Mouse (Mus musculus) telencephalon, adult 2 months (tissue): ENCODE results near the gene Cacfd1.

Experiments used
- DNase-seq: peaks from one replicate; pipeline ENCODE4 v3.0.0-alpha.2; 2011; ENCODE audit warnings: low read depth, low spot score

The Cacfd1 gene

DNA sequence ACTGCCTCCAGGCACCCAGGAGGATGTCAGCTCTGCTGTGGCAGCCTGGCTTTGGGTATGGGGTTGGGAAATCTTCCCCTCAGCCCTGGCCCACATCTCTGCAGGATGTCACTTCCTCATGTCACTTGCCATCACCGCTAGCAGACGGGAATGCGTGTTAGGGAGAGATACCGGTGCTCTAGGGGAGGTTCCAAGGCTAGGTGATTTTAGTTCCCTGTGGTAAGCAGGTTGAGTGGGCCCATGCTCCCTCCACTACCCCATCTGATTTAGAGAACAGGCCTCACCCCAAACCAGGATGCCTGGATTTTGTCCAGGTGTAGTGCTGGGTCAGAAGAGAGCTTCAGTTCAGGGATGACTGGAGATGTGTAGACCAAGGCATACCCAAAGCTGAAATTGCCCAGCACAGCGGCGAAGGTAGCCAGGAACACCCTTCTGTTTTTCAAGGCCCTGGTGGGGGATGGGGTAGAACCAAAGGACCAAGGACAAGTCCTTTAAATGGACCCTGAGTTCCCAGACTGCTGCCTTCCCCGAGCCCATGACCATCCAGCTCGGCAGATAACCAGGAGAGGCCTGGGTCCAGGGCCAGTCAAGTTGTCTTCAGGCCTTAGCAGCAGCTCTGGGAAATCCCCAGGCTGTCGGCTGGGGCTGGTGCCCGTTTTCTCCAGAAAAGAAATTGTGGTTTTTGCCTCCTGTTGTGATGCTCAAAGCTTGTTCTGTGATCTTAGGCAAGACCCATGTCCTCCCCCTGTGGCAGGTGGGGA lies 17.3 kb downstream of the Cacfd1 start:
- no peak for DNase-seq

DNA sequence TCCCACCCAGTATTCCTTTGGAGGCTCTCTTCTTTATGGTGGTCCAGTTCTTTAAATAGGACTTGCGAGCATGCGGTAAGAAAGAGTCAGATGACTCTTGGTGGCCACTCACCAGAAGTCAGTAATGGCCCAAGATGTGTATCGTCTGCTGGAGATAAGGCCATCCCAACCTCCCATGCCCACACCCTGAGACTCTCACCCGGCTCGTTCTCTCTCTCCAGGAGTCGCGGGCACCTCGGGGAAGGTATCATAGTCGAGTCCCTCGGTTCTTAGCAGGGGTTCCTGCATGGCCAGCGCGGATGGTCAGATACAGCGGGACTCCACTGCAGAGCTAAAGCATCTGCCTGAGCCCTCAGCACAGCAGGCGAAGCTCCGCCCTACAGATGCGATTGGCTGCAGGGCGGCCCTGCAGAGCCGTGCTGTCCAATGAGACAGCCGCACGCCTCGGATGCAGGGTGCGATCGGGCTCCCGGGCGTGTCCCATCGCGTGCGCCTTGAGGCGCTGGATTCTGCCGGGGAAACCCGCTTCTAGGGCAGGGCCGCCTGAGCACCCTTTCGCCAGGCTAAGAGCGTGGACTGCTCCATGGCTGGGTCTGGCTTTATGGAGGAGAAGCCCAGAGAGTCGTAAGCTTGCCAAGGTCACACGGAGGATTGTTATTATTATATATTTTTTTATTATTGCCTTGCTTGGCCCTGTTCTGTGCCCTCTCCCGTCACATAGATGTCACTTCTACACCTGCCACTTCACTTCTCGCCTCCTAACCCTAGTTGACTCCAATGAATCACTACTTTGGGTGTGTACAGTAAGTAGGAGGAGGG lies 18.1 kb downstream of the Cacfd1 start, which contains the start of gene Slc2a6:
Slc2a6 (minus strand) TSS at position 381 of the 819 bp plus-strand sequence.
- peak; percentile 90 for DNase-seq

DNA sequence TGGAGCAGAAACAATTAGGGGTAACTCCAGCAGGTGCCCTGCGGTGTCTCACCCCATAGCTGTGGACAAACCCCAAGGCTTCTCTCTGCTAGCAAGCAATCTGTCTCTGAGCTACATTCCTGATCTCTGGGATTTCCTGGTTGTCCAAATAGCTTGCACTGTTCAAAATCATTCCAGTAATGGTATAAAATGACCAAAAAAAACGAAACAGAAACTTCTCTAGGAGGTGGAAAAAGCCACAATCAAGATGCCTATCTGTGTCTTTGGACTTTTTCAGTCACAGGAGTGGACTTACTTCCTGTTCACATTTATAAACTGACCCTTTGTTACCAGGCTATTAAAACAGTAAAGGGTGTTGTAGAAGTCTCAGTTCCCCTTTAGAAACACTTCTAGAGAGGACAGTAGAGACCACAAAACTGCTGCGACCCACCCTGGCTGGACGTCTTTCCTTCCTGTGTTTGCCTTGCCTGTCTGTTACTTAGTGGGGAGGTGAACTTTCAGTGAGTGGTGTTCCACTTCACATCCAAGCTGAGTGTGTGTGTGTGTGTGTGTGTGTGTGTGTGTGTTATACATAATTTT lies 18.8 kb downstream of the Cacfd1 start:
- no peak for DNase-seq

DNA sequence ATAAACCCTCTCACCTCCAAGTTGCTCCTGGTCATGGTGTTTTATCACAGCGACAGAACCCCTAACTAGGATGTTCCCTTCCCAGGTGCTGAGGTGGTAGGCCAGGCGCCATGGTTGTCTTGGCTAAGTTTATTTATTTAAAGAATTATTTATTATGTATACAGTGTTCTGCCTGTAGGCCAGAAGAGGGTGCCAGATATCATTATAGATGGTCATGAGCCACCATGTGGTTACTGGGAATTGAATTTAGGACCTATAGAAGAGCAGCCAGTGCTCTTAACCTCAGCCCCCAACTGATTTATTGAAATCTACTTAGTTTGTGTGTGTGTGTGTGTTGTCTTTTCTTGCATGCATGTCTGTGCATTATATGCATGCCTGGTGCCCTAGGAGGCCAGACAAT lies 22.6 kb downstream of the Cacfd1 start:
- no peak for DNase-seq

DNA sequence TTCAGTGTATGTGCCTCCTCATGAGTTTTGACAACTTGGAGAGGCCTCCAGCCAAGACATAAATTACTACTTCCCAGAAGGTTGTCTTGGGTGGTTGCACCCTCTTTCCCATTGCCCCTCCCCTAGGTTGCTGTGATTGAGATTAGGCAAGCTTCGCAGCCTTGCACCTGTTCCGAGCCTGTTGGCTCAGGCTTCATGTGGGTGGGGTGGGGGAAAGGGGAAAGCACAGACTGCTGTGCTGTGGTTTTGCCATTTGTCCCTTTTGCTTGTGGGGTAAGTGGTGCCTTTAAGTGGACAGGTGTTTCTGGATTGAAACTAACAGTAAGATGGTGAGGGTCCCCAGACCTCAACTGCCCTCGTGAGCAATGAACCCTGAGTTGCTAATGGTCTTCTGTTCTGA lies 26.3 kb downstream of the Cacfd1 start:
- DNase-seq: no peak

DNA sequence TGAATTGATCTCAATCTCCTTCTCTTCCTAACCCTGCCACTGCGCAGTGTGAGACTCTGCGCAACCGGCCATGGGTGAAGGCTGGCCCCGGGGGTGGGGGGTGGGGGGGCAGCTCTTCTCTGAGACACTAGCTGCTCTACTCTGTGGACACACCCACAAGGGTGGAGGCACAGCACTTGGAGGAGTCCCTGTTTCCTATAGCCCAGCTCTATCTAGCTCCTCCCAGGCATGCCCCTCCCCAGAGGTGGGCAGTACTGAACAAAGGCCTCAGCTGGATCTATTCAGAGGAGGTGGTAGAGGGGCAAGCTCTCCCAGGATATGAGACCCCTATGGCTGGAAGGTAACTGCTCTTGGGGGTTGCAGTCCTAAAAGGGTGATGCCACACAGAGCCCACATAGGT lies 27.3 kb downstream of the Cacfd1 start:
- DNase-seq: no peak

DNA sequence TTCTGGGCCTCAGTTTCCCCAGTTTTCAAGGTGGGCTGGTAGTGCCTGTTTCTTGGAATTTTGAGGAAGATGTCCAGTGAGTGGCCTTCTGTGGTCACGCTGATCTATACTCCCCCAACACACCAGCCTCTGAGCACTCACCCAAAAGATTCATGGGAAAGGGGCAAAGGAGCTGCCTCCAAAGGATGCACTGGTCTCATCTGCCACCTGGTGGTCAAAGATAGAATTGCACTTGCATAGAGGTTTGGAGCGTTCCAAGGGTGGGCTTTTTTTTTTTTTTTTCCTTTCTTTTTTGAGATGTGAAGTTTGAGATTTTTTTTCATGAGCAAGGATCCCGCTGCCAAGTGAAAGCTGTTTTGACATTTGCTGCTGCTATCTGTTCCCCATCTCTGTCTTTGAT lies 28.9 kb downstream of the Cacfd1 start:
- no peak for DNase-seq

DNA sequence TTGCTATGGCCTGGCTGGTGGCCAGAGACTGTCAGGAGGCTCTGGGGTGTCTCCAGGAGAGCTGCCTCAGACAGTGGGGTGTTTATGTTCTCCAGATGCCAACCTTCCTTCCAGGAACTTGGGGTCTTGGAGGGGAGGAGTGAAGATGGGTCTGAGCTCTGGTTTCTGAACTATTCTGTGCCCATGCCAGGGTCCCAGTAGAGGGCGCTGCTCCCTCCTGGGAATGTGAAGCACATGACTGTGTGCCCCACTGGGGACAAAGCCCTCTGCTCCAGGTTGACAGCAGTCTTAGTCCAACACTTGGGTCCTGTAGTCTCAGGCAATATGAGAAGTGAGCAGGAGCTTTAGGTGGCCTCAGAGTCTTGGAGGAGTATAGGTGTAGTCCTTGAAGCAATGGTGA lies 29.6 kb downstream of the Cacfd1 start:
- no peak for DNase-seq

DNA sequence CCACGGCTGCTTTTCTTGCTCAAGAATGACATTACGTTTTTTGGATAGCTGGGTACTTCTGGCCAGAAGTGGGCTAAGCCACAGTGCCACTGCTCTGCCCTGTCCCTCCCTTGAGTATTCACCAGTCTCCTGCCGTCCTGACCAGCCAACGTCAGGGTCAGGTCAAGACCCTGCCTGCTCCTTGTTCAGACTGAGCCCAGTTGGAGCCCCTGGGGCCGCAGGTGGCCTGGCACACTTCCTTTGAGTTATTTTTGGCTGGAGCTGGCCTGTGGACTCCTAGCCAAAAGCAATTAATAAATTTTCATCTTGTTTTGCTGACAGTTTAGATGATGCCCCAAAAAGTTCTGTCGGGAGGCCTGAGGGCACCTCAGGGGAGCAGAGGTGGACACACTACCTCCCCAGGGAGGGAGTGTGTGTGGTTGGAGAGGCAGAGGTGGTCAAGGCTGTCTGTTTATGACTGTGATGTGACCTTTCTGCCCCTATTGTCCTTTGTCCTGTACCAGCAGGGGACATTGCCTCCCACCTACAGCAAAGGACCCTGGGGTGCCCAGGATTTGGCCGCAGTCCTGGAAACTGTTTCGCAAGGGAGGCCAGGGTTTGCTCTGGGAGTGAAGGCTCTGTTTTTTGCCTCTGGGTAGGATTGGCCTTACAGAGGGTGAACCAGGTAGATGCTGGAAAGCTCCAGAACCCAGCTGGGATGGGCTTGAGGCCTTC lies 32.6 kb downstream of the Cacfd1 start:
- no peak for DNase-seq

DNA sequence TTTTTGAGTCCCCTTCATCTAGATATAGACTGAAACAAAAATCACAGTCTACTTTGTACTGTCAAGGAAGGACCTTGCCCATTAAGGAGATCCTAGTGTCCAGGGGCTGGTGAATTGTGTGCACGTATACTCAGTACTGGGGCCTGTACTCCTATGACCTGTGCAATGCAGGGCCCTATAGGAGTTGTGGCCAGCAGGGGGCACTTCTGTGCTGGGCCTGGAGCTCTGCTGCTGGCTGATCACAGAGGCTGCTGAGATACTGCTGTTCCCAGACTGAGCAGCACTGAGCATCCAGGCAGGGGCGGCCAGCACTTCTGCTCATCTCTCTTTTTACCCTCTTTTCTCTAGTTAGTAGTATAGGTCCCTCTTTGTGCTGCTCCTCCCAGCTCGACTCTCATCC lies 33.7 kb downstream of the Cacfd1 start:
- peak; percentile 58 for DNase-seq

DNA sequence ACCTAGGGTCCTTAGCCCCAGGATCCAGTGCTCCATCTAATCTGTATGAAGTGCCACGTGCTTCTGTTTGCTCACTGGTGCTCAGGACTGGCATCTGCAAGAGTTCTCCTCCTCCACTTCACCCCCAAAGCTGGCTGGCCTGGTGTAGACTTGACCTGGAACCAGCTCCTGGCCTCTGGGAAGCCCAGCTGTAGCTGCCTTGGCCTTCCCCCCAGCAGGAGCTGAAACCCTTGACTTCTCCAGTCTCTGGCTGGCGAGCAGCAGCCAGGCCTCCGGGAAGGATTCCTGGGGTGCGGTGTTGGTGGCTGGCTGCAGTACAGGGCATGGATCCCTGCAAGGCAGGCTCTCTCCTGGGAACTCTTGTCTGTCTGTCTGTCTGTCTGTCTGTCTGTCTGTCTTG lies 34.4 kb downstream of the Cacfd1 start:
- DNase-seq: no peak

DNA sequence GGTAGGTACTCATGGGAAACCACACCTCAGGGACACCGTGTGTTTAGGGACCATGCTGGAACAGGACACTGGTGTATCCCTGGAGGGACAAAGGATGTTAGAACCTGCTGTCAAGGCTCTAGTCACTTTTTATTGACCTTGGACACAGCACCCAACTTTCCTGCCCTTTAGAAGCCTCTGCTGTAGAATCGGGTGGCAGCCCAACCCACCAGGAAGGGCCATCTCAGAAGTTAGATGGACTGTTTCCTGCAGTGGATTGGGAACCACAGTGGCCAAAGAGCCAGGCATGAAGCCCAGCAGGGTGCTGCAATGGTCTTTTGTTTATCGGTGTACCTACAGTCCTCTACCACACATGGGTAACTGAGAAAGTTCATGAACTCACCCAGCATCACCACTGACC lies 34.9 kb downstream of the Cacfd1 start:
- no peak for DNase-seq

DNA sequence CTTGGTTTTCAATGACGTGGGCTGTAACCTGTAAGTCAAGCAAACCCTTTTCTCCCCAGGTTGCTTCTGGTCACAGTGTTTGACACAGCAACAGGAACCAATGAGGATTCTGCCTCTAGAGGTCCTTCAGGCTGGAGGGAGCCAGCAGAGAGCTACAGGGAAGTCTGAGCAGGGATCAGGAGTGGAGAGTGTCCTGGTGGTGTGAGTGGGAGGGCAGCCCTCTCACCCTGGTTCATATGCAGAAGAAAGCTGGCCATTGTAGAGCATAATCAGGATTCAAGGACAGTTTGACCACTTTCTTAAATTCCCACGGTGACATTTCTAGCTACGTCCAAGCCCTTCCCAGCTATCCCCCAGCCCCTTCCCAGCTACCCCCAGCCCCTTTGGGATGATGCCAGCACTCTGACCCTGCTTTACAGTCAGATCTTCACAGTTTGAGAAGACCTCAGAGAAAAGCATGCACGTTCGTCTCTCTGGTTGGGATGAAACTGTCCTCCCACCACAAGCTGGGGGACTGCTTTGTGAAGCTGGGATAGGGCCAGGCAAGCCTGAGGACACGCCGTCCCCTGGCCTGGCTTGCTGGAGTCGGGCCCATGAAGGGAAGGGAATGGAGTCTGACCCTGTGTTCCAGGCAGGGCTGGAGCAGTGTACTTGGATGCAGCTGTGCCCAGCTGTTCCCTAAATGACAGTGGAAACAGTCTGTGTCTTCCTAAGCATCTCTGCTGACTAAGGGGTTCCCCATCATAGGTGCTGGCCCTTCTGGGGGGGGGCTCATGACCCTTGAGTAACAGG lies 36.4 kb downstream of the Cacfd1 start:
- no peak for DNase-seq

DNA sequence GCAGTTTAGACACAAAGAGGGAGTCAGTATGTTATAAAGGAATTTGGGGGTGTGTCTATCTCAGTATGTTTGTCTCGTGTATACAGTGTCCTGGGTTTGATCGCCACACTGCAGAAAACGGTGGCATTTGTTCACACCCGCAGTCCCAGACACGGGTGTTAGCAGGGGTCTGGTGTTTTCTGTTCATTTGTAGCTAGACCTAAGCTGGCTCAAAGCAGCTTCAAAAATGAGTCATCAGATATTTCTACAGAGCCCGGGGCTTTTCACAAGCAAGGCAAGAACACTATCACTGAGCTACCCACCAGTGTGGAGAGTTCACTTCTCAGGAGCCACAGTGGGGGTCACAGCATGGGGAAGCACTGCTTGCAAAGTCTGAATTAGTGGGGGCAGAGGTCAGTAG lies 39.7 kb downstream of the Cacfd1 start:
- DNase-seq: no peak

DNA sequence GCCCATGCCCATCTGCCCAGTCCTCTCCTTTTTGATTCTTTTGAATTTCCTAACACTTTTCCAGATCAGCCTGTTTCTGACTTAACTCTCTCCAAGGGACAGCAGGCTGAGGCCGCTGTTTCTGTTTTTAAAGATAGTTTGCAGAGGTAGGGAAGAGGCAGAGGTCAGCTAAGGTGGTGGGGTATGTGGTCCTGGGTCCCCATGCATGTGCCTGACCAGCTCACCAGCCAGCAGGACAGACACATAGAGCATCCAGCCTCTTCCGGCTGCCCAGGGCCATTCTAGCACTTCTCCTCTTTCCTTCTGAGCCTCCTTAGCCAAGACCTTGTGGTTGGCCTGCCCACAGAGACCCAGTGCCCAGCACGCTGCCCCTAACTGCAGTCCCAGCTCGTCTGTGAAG lies 48.5 kb downstream of the Cacfd1 start:
- DNase-seq: no peak

DNA sequence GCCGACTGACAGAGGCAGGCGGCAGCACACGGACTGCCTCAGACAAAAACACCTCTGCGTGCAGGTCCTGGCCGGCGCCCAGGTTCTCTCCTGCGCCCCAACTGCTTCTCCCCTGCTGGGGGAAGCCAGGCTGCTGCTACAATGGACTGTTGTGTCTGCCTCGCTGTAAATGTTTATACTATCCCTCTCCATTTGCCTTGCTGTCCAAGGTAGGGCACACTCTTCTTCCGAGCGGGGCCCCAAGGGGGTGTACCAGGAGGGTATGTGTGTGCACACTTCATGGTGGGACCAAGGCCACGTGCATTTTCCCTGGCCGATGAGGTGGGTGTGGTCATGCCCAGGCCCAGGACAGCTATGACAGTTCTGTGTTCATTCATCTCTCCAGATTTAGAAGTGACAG lies 49.0 kb downstream of the Cacfd1 start:
- no peak for DNase-seq

DNA sequence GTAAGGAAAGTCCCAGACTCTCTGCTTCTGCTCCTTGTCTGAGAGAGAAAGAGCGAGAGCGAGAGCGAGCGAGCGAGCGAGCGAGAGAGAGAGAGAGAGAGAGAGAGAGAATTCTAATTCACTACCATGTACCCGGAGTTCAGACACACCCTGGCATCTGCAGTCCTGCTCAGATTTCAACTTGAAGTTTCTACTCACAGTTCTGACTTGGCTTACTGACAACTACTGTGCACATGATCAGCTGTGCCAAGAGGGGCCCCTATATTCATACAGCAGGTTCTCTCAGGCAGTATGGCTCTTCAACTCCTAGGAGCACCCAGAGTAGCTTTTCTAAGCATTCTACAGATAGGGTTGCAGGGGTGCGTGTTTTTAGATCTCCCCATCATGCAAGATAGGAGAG lies 49.5 kb downstream of the Cacfd1 start:
- no peak for DNase-seq

DNA sequence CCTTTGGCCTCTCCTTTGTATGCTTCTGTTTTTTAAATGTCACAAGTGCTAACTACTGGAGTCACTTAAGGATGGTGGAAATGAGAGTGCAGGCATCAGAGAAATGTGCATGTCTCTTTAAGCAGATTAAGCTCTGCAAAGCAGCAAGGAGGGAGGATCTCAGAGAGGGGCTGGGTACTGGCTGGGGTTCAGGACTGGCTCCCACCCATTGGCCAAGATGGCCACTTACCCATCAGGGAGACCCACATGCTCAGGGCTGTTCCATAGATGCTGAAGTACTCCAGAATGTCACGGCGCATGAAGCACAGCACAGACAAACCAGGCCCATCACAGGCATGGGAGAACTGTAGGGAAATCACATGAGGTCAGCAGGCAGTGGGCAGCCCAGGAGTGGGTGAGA lies 57.4 kb downstream of the Cacfd1 start:
- DNase-seq: no peak

DNA sequence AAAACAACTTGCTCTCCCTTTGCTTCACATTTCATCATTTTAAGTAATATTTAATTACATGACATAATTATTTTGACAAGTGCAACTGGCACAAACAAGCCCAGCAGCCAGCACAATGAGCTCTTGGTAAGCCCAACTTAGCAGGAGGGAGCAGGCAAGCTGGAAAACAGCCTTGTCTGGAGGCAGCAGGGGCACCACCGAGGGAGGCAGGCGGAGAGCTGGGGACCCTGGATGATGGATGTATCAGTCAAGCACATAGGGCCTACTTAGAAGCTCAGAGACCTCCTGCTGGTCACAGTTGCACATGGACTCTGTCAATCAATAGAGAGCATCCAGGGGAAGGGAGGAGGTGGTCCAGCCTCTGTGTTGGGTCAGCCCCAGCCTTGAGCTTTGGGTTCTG lies 58.3 kb downstream of the Cacfd1 start:
- DNase-seq: no peak

DNA sequence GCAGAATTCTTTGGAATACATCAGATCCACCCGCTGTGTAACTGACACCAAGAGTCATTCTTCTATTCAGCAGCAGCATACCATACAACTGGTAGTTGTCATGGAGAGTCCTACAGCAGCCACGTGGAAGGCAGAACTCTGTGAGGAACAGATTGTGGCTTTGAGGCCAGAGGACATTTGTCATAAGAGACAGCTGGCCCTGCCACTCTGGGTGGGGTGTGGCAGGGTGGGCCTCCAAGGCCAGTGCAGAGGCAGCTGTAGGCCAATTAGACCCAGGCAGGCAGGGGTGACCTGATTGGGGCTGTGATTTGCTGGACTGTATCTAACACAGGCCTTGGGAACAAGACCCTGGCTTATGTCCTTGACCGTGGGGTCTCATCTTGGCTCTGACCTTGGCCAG lies 59.9 kb downstream of the Cacfd1 start:
- DNase-seq: no peak

DNA sequence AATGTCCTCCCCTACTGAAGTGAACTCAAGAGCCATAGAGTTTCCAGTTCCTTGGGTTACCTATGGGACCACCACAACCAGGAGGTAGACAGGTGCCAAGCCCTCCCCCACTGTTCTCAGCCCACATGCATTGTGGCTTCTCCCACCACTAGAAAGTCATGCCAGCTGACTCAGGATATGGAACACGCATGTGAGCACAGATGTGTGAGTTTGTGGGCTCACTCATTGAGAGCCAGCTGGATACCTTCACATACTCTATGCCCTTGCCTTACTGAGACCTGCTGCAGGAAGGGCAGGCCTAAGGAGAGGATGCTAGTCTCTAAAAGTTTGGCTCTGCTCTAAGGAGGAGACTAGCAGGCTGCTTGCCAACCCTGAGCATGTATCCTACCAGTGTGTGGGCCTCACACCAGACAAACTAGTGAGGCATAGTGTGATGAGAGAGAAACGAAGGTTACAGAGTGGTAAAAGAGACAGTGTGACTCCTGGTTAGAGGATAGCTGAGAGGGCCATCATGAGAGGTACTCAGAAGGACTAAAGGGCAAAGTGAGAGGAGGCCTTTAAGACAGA lies 60.6 kb downstream of the Cacfd1 start:
- DNase-seq: no peak
